Mouse (Mus musculus) liver, embryonic 14.5 days (tissue): ENCODE data around the gene Sgf29.
"Not testable (repeated sequence)": the region's sequence is repeated elsewhere in the genome, so short reads cannot be mapped to it uniquely, and the experiment has no call there.

ENCODE experiments used
- CTCF ChIP-seq: IDR thresholded peaks from 2 replicates; pipeline ENCODE4 v1.5.1; 2016; ENCODE audit warnings: antibody characterized with exemption, low read depth, control low read depth
- EP300 ChIP-seq: IDR thresholded peaks from 2 replicates; pipeline ENCODE4 v1.6.1; 2016; ENCODE audit warnings: antibody characterized with exemption, low read depth

GRCm38 (mm10) chr7:126643244-126643617 lies 5.9 kb upstream of the Sgf29 start:
- TF ChIP-seq CTCF, result peak; percentile 73
- not testable (repeated sequence) for TF ChIP-seq EP300
